Mouse (Mus musculus) cerebellum, adult 18-20 months (tissue): ENCODE results near the gene Nrxn3.

Experiments
- DNase-seq, 2 experiments: peaks; one replicate each; pipeline ENCODE4 v3.0.0; 2021

Gene Nrxn3

GRCm38 (mm10) chr12:90196161-90196560, 1473.5 kb downstream of the Nrxn3 start:
- DNase-seq = no peak

GRCm38 (mm10) chr12:90197994-90198393, 1475.3 kb downstream of the Nrxn3 start:
- DNase-seq = no peak

DNA sequence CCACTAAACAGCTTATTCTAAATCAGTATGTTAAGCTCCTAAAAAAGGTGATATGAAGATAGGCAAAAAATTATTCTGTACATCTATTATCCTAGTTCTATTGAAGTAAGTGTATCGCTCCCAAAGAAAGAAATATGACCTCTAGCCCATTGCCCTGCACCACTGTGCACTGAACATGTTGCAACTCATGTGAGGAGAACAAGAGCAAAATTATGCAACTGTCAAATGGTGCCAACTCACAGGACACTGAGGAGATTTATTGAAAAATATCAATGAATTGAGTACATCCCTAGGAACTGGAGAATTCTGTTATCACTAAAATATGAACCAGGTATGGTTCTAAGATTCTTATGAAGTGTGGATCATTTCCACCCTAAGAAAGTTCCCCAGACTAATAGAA, 1479.8 kb downstream of the Nrxn3 start:
- DNase-seq = no peak

GRCm38 (mm10) chr12:90211410-90211809, 1488.7 kb downstream of the Nrxn3 start:
- DNase-seq = peak in 1 of 2 experiments; percentile 29

DNA sequence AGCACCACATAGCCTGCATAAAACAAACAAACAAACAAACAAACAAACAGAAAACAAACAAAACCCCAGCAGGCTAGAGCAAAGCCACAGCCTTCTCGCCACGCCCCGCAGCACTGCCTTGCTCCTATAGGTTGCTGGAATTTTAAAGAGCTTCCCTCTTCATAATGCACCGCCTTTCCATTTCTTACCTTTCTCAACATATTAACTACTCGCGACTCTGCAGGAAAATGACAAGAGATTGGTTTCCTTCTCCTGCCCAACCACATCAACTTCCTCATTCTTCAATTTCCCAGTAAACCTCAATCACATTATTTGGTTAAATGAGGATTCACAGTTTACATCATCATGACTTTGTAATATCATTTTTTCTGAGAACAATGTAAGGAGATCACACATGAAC, 1494.4 kb downstream of the Nrxn3 start:
- no peak for DNase-seq

DNA sequence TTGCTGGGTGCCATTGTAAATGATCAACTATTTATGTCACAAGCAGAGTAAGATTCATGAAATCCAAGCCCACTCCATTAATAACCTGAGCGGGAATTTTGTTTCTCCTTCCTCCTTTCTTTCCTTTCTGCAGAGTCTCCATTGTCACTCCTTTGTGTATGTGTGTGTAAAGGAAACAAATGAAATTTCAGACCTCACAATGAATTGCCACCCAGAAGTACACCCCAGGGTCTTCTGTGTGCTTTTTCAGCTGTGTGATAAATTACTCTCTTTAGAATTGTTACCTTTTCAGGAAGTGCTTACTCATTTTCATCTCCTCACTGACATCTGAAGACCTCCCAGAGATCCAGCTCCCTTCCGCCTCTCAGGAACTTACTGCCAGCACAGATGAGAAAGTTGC, 1506.4 kb downstream of the Nrxn3 start:
- DNase-seq = peak; percentile 5 to 17

DNA sequence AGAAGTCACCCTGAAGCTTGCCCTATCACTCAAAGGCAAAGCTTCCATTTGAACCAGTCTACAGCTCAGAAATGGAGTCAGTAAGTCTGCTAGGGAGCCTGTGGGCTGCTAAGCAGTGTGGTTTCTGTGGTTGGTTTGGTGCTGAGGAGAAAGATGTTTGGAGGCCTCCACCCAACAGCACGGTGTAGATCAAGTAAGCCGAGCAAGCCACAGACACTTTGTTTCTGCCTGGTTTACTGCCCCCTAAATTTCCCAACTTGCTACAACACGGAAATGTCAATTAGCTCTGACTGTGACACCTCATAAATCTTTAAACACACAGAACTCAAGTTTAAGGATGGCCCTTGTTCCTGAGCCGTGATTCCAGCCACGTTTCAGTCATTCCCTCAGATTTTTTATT, 1513.4 kb downstream of the Nrxn3 start:
- no peak for DNase-seq

DNA sequence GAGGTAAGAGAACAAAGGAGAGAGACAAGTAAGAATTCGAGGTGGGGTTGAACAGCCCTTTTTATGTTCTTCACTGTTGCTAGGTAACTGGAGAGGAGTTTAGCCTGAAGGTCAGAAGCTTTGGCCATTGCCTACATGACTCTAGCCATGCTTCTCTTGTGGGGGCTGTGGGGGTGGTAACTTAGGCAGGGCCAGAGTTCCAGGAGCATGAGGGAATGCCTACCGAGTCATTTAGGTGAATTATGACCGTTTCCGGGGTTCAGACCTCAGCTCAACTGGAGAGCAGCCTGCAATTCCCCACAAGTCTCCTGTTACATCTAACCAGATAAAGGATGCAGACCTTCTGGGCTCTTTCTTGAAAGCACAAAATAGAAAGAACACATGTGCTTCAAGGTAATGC, 1537.6 kb downstream of the Nrxn3 start:
- DNase-seq = no peak

DNA sequence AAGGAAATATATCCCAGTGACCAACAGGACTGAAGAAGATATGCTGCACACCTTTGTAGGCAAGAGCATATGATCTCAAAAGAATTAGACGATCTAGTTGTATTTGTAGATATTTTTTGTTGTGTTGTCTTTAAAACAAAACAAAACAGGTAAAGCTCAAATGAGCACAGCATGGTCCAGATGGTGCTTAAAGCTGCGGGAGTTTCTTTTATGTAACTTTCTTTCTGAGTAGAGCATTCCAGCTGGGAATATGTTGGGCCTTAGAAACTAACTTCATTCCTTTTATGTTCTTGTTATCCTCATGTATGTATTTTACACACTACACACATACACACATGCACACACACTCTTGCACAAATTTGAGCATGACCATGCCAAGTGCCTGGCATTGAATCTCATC, 1545.4 kb downstream of the Nrxn3 start:
- DNase-seq = peak in 1 of 2 experiments; percentile 25

DNA sequence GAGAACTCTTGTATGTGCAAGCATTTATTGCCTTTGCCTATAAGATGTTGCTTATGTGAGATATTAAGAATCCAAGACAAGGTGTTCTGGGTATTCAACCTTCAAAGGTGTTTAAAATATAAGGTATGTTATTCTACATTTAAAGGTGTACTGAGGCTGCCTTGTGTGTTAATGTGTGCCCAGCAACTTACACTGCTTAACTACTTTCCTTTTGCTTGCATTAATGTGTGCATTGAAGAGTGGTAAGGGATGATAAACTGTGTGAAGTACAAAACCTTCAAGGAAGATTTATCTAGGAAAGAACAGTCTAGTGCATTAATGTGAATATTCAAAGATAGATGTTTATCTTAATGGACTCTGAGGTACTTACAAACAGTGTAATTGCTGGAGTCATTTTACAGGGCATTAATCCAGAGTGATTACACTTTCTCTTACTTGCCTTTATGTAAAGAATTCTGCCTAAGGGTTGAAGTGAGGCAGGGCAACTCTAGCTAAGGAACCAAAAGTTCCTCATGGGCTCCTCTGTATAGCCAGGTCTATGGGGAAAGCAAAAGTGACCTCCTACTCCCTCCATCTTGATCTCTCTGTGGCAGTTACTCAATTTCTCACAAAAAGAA, 1548.2 kb downstream of the Nrxn3 start:
- no peak for DNase-seq

DNA sequence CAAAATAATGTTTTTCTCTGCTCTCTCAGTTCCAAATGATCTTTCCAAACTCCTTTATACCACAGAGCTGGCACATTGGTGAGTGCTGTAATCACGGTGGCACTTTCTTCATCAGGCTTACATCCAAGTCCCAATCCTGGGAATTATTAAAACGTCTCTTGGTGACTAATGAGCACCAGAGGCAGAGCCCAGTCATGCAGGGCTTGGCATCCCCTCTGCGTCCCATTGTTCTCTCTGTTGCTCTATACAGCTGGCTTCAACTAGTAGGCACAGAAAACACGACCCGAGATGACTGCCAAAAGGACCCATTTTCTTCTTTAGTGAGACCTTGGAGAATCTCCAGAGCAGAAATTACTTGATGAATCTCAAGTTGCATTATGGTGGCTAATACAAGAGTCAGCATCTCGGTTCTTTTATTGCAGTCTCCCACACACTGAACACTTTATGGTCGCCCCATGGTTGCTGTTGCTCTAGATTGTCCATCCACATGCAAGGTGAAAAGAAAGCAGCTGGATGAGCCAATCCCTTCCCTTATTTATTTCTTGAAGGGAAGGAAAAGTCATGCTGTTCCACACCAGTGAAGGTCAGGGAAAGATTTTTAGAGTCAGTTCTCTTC, 1552.1 kb downstream of the Nrxn3 start:
- DNase-seq = peak; percentile 41 to 47

GRCm38 (mm10) chr12:90281236-90281635, 1558.6 kb downstream of the Nrxn3 start:
- no peak for DNase-seq

GRCm38 (mm10) chr12:90283022-90283421, 1560.3 kb downstream of the Nrxn3 start:
- no peak for DNase-seq

GRCm38 (mm10) chr12:90302671-90303070, 1580.0 kb downstream of the Nrxn3 start:
- peak; percentile 63 to 68 for DNase-seq

DNA sequence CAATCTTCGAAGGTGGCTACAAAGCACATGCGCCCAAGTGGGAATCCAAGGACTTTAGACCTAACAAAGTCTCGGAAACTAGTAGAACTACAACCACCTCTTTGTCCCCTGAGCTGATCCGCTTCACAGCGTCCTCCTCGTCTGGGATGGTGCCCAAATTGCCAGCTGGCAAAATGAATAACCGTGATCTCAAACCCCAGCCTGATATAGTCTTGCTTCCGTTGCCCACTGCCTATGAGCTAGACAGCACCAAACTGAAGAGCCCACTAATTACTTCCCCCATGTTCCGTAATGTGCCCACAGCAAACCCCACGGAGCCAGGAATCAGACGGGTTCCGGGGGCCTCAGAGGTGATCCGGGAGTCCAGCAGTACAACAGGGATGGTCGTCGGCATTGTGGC, 1609.1 kb downstream of the Nrxn3 start:
- DNase-seq = peak; percentile 36 to 39

- peak; percentile 56 to 65 for DNase-seq
Measured at GRCm38 (mm10) chr12:90332459-90332858, 1609.8 kb downstream of the Nrxn3 start.

GRCm38 (mm10) chr12:90337496-90338228, 1615.0 kb downstream of the Nrxn3 start:
- DNase-seq = no peak

DNA sequence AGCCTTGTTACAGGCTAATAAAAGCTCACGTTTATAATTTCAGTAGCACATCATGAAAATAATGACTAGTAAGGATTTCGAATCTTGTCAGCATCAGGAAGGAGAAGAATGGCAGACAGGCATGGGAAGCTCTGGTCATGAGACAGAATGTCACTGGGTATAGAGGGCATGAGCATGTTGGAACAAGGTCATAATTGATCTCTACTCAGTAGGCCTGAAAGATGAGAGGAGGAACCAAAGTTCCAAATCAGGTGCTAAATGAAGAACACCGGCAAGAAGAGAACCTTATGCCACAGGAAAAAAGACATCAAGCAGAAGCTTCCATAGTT, 1615.5 kb downstream of the Nrxn3 start:
- no peak for DNase-seq
